Mouse (Mus musculus) limb, embryonic 11.5 days (tissue): ENCODE results near the gene Lamtor5. TPM values are rescaled to one million over a fixed set of nuclear protein-coding genes. Genes with fewer than 3 reads are reported as not detected.

Source experiments
- ATAC-seq: fragments of 200-750 bp; cut with Nextera tagmentation; 2 replicates; pipeline ENCODE4 v1.8.0; 2017; ENCODE audit warnings: low read depth; ENCODE audit not compliant: insufficient number of reproducible peaks, low FRiP score, low TSS enrichment
- DNase-seq: peaks from one replicate; pipeline ENCODE4 v3.0.0-alpha.2; 2015; ENCODE audit warnings: low spot score
- H3K27ac ChIP-seq: fragments of 300-500 bp; sonication (generic); replicated peaks from 2 replicates; pipeline ENCODE4 v1.5.1; 2014; ENCODE audit warnings: low read depth, mild to moderate bottlenecking, low read length
- H3K27me3 ChIP-seq: fragments of 300-500 bp; sonication (generic); 2 replicates; pipeline ENCODE4 v1.6.1; 2014; ENCODE audit warnings: mild to moderate bottlenecking, low read length, mixed read lengths; ENCODE audit not compliant: control insufficient read depth, insufficient read depth
- H3K36me3 ChIP-seq: fragments of 300-500 bp; sonication (generic); 2 replicates; pipeline ENCODE4 v1.6.1; 2014; ENCODE audit warnings: mild to moderate bottlenecking, low read length, moderate library complexity, mixed read lengths; ENCODE audit not compliant: control insufficient read depth, insufficient read depth
- H3K4me1 ChIP-seq: fragments of 300-500 bp; sonication (generic); 2 replicates; pipeline ENCODE4 v1.6.1; 2014; ENCODE audit warnings: low read length, mixed read lengths; ENCODE audit not compliant: control insufficient read depth, insufficient read depth
- H3K4me2 ChIP-seq: fragments of 300-500 bp; sonication (generic); 2 replicates; pipeline ENCODE4 v1.6.1; 2014; ENCODE audit warnings: low read depth, mild to moderate bottlenecking, moderate library complexity; ENCODE audit not compliant: severe bottlenecking
- H3K4me3 ChIP-seq: fragments of 300-500 bp; sonication (generic); 2 replicates; pipeline ENCODE4 v1.5.1; 2014; ENCODE audit warnings: low read depth, low read length
- H3K9ac ChIP-seq: fragments of 300-500 bp; sonication (generic); 2 replicates; pipeline ENCODE4 v1.6.1; 2014; ENCODE audit warnings: mild to moderate bottlenecking, low read length
- H3K9me3 ChIP-seq: fragments of 300-500 bp; sonication (generic); 2 replicates; pipeline ENCODE4 v1.6.1; 2016; ENCODE audit warnings: low read length; ENCODE audit not compliant: control insufficient read depth
- WGBS: fragments of 180-500 bp; shearing (Covaris S2); extraction: QIAGEN DNeasy Blood & Tissue Kit; methylation state at CpG from one replicate; pipeline ENCODE4 v1.1.7; 2014; 5-methylcytosine and 5-hydroxymethylcytosine counted together
- polyA plus RNA-seq: library from polyadenylated mRNA; unstranded; fragments of >200 nt; fragmentation: Nextera tagmentation; extraction: Ambion mirVana; gene quantifications from 2 replicates; pipeline ENCODE4 v1.2.1, GENCODE M21; 2014

Gene Lamtor5
- polyA plus RNA-seq, 1 experiment from 2014 or later: 174 TPM

DNA sequence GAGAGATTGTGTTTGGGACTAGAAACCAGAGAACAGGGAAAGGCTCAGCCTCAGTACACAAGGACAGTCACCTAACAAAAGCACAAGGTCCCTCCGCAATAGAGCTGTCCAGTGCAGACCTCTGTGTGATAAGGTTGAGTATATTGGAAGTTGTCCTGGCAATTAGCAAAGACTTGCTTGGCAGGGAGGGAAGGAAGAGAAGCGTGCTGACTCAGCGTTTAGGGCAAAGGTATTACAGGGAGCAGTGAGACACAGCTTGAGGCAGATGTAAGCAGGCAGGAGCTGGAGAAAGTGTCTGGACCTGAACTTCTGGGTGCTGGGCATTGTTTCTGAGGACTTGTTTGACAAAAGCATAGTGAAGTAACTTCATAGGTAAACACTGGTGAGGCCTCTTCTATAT is 22.7 kb upstream of the Lamtor5 start:
- WGBS: 94% methylated on average over 3 of the region's 3 CpGs
- H3K9me3 ChIP-seq: no peaks in the 10 kb centered on the region
- no peak overlapping the region for H3K4me3 ChIP-seq
- no peak overlapping the region for H3K4me2 ChIP-seq
- H3K27me3 ChIP-seq: no peaks in the 10 kb centered on the region
- H3K4me1 ChIP-seq: no peaks in the 10 kb centered on the region; the same call in 1 of the 2 replicates
- H3K9ac ChIP-seq: no peak overlapping the region
- ATAC-seq (no peak), DNase-seq (no peak)
- H3K27ac ChIP-seq: no peak overlapping the region
- H3K36me3 ChIP-seq: no peaks in the 10 kb centered on the region

DNA sequence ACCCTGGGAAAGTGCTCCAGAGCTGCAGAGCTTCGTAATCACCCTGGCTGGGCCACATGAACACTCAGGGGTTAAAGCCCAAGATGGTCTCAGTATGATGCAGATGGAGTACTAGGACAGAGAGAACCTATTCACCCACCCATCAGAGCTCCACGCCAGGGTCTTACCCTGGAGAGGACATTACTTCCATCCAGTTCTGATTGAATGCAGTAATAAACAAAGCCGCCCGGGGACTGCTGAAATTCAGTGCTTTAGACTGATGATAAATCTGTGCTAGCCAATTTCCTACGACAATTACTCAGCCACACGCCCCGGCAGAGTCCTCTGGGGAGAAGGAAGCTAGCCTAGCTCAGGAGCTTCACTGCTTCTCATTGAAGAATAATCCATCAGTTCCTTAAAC is 21.9 kb upstream of the Lamtor5 start:
- Histone ChIP-seq H3K36me3 (no peaks in the 10 kb centered on the region), H3K4me2 (no peak overlapping the region), H3K4me1 (no peaks in the 10 kb centered on the region; the same call in 1 of the 2 replicates), H3K27ac (no peak overlapping the region), H3K9ac (no peak overlapping the region), H3K4me3 (no peak overlapping the region), H3K9me3 (no peaks in the 10 kb centered on the region), H3K27me3 (no peaks in the 10 kb centered on the region)
- DNase-seq (no peak), ATAC-seq (no peak)
- 49% methylated on average over 7 of the region's 7 CpGs for WGBS

DNA sequence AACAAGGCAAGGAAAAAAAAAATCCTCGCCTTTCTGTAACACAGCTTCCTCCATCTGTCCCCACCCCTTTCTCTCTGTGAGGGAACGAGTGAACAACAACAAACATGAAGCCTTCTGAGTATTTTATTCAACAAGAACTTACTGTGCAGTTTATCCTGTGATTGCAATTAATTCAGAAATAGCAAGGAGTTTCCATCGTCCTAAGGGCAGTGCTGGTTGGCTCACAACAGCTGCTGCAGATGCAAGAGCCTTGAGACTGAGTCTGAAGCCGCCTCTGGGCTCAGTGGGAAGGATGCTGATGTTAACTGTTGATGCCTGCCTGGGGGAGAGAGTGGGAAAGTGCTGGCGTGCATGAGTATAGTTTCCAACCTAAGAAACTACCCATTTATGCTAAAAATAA is 20.7 kb upstream of the Lamtor5 start:
- Histone ChIP-seq H3K4me3 (no peak overlapping the region), H3K4me1 (no peaks in the 10 kb centered on the region; the same call in 1 of the 2 replicates), H3K9ac (no peak overlapping the region), H3K36me3 (no peaks in the 10 kb centered on the region), H3K4me2 (no peak overlapping the region), H3K9me3 (no peaks in the 10 kb centered on the region), H3K27ac (no peak overlapping the region), H3K27me3 (no peaks in the 10 kb centered on the region)
- WGBS: 70% methylated on average over 5 of the region's 5 CpGs
- ATAC-seq (no peak), DNase-seq (no peak)

DNA sequence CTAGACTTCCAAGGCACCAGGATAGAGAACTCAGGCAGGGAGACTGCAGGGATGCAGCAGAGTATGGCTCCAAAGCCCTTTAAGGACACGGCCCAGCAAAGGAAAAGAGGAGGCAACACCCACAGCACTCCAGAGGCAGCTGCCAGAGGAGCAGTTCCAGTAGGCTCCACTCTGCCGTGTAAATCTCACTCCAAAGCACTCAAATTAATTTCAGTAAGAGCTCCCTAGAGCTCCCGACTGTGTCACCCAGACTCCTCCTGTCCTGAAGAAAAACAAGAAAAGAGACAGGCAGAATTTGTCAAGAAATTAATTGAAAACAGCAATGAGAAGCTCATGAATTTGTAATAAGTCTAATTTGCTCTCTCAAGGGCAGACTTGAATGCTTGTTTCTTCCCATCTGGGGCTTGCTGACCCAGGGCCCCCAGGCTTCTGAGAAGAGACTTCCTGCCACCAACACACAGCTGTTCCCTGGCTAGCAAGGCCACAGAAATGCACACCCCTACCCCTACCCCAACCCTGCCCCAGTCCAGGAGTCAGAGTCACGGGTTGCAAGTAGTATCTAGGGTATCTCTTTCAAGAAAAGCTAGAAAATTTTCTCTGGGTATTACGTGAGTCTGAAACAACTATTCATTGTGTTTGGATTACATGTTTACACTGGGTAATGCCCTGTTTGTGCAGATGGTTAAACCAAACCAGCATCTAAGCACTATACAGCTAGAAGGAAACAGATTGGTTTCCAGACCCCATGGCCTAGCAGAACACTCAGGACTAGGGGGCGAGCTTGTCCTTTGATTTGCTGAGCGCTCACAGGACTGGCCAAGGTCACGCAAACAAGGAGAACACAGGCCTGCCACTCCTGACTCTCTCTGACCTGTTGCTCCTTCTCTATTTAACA is 17.5 kb upstream of the Lamtor5 start:
- ATAC-seq: 0 out of 2 replicates have a peak, but pooled peaks have one; percentile 62
- H3K36me3 ChIP-seq: no peaks in the 10 kb centered on the region
- no peaks in the 10 kb centered on the region; the same call in 1 of the 2 replicates for H3K4me1 ChIP-seq
- H3K27ac ChIP-seq: 0 out of 2 replicates have a peak overlapping the region, but pooled peaks have one; percentile 38
- H3K9ac ChIP-seq: no peak overlapping the region
- no peaks in the 10 kb centered on the region for H3K27me3 ChIP-seq
- H3K9me3 ChIP-seq: no peaks in the 10 kb centered on the region
- H3K4me3 ChIP-seq: no peak overlapping the region
- no peak overlapping the region for H3K4me2 ChIP-seq
- DNase-seq: peak; percentile 31
- 40% methylated on average over 8 of the region's 8 CpGs for WGBS

DNA sequence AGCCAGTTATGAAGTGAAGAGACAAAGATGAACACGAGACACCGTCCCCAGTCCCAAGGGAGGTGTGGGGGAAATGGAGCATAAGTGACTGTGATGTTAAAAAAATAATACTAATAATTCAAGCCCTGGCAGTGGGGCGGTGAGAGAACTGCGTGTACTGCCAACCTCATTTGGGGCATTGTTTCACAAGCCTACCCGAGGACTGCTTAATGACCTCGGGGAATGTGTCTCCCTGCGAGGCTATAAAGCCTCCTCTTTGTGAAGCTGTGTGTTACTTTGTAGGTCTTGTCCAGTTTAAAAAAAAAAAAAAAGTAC is 16.9 kb upstream of the Lamtor5 start:
- no peaks in the 10 kb centered on the region for H3K27me3 ChIP-seq
- H3K9me3 ChIP-seq: no peaks in the 10 kb centered on the region
- no peak overlapping the region for H3K4me2 ChIP-seq
- no peak overlapping the region for H3K27ac ChIP-seq
- no peaks in the 10 kb centered on the region for H3K36me3 ChIP-seq
- DNase-seq (peak; percentile 24), ATAC-seq (no peak)
- no peaks in the 10 kb centered on the region; the same call in 1 of the 2 replicates for H3K4me1 ChIP-seq
- no peak overlapping the region for H3K9ac ChIP-seq
- 44% methylated on average over 7 of the region's 7 CpGs for WGBS
- no peak overlapping the region for H3K4me3 ChIP-seq

DNA sequence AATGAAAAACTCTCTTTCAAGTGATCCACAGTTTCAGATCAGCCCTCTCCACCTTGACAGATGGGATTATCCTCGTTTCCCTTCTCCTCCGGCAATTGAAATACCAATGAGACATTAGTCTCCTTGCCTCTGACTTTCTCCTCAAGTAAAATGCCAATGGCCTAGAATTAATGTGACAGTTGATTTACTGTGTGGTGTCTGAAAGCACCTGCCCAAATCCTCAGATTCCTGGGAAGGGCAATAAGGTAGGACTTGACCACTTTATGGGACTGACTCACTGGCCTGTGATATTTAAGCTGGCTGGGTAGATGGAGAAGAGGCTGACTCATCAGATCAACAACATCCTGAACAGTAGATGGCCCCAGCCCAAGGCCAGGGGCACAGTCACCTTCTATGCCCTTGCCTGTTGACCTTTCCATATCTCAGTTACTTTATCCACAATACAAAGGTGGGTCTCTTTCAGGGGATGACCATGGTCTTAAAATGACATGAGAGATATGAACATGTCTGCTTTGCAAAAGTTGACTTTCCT is 11.8 kb upstream of the Lamtor5 start:
- Histone ChIP-seq H3K4me3 (no peak overlapping the region), H3K27ac (no peak overlapping the region), H3K9ac (no peak overlapping the region), H3K36me3 (no peaks in the 10 kb centered on the region), H3K4me1 (no peaks in the 10 kb centered on the region), H3K9me3 (no peaks in the 10 kb centered on the region), H3K4me2 (no peak overlapping the region), H3K27me3 (no peaks in the 10 kb centered on the region)
- 57% methylated on average over 2 of the region's 2 CpGs for WGBS
- DNase-seq (no peak), ATAC-seq (no peak)

DNA sequence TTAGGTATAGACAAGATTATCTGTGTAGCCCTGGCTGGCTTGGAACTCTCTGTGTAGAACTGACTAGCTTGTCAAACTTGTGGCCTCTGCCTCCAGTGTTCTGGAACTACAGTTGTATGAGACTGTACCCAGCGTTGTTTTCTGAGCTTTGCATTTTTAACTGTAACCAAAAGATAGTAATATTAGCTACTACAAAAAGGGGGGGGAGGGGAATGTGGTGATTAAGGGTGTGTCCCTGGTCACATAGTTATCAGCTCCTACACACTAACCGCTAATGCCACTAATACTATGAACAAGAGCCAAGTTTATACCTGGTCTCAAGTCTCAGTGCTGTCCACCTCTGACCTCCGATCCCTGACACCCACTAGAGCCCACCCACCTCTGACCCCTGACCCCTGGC is 6.2 kb upstream of the Lamtor5 start:
- Histone ChIP-seq H3K9ac (no peak overlapping the region), H3K36me3 (no peaks in the 10 kb centered on the region), H3K4me2 (no peak overlapping the region), H3K4me3 (no peak overlapping the region), H3K9me3 (no peaks in the 10 kb centered on the region), H3K27me3 (no peaks in the 10 kb centered on the region), H3K27ac (no peak overlapping the region), H3K4me1 (no peaks in the 10 kb centered on the region)
- 87% methylated on average over 3 of the region's 3 CpGs for WGBS
- DNase-seq: no peak
- ATAC-seq: no peak

DNA sequence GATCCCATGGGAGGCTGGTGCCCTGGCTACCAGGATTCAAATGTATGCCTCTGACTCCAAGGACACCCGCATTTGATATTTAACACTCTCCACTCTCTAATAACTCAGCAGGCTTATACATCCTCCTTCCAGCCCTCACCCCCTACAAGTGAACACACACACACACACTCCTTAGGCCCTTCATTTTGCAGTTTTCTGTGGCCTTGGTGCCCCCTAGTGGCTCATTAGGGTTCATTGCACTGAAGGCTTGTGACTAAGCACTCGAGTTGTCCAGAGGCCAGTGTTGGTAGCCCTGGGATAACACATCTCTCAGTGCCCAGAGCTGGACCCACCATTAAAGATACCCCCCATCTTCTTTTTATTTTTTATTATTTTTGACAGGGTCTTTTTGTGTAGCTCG is 4.8 kb upstream of the Lamtor5 start:
- Histone ChIP-seq H3K9me3 (no peaks in the 10 kb centered on the region), H3K9ac (no peak overlapping the region), H3K4me3 (no peak overlapping the region), H3K4me2 (no peak overlapping the region), H3K27ac (no peak overlapping the region), H3K27me3 (no peaks in the 10 kb centered on the region), H3K36me3 (no peaks in the 10 kb centered on the region), H3K4me1 (no peaks in the 10 kb centered on the region)
- DNase-seq (peak; percentile 61), ATAC-seq (0 out of 2 replicates have a peak, but pooled peaks have one; percentile 48)
- 12% methylated on average over 3 of the region's 3 CpGs for WGBS
